Mouse (Mus musculus) fat pad, adult 2 months (tissue): ENCODE data around the gene Arpc4.

ENCODE experiments used
- DNase-seq: peaks from one replicate; pipeline ENCODE4 v3.0.0-alpha.2; 2011; ENCODE audit warnings: low read depth, low spot score; ENCODE audit errors: extremely low read depth

Gene Arpc4

DNA sequence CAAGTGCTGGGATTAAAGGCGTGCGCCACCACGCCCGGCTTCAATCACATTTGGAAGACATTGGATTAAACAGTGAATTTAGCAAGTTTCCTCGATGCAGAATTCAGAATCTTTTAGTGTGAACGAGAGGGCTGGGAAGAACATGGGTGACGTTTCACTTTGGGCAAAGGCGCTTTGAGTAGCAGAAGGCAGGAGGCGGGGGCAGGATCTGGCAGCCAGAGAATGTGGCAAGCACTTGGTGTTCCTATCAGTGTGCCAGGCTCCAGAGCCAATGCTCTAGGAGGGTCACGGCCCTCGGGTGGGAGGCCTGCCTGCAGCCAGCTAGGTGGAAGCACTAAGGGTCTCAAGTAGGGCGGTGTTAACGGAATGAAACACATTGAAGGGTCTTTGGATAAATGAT, 24.2 kb downstream of the Arpc4 start:
- DNase-seq, result no peak

DNA sequence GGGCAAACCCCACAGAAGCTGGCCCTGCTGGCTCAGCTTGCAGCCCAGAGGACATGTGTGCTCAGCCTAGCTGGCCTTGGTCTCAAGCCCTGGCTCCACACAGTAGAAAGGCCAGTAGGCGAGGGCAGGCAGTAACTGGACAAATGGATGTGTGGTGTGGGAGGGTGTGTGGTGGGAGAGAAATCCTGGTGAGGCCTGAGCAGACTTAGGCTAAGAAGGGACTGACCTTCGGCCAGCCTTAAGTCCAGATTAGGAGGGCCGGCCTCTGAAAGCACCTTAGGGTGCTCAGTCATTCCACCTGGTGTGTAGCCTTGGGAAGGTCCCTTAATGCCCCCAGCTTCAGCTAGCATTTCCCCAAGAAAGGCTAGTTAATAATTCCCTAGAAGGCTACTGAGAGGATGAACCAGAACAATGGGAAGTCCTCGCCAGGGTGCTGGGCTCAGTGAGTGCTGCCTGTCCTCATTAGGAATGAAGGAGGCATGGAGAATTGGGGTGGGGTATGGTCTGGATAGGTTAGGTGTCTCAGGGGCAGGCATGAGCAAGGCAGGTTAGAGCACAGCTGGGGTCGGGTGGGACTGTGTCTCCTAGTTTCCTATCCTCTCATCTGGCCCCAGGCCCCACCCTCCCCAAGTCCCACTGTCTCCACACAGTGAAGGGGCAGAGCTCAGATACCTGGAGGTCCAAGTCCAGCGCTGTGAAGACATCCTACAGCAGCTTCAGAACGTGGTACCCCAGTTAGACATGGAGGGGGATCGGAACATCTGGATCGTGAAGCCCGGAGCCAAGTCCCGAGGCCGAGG, 26.9 kb downstream of the Arpc4 start:
- DNase-seq, result no peak

DNA sequence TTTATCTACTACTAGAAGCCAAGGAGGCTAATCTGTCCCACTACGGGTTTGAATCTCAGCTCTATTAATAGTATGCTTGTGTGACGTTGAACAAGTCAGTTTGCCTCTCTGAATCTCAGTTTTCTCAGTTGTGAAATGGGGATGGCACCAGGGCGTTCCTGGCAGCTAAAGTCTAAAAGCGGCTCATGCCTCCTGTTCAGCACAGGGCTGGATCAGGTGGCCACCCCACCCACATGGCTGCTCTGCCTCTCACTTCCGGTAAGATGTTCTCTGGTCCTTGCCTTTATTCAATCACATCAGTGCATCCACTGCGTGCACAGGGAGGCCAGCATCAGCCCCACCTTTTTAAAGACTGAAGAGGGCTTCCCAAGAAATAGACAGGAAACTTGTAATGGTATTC, 27.6 kb downstream of the Arpc4 start:
- DNase-seq, result no peak

DNA sequence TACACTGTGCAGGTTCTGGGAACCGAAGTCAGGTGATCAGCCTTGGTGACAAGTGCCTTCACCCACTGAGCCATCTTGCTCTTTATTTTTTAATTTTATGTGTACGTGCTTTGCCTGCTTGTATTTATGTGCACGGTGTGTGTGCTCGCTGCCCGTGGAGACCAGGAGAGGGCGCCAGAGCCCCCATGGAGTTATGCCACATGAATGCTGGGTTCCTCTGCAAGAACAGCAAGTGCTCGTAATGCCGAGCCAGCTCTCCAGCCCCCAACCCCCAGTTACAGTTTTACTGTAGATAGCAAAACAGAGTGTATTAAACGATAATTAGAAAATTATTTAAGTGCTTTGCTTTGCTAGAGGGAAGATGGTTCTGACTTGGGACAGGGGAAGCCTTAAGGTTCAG, 28.8 kb downstream of the Arpc4 start:
- DNase-seq, result no peak

GRCm38 (mm10) chr6:113410001-113410400, 32.1 kb downstream of the Arpc4 start:
- DNase-seq, result no peak

GRCm38 (mm10) chr6:113416416-113416815, 38.5 kb downstream of the Arpc4 start:
- no peak for DNase-seq

DNA sequence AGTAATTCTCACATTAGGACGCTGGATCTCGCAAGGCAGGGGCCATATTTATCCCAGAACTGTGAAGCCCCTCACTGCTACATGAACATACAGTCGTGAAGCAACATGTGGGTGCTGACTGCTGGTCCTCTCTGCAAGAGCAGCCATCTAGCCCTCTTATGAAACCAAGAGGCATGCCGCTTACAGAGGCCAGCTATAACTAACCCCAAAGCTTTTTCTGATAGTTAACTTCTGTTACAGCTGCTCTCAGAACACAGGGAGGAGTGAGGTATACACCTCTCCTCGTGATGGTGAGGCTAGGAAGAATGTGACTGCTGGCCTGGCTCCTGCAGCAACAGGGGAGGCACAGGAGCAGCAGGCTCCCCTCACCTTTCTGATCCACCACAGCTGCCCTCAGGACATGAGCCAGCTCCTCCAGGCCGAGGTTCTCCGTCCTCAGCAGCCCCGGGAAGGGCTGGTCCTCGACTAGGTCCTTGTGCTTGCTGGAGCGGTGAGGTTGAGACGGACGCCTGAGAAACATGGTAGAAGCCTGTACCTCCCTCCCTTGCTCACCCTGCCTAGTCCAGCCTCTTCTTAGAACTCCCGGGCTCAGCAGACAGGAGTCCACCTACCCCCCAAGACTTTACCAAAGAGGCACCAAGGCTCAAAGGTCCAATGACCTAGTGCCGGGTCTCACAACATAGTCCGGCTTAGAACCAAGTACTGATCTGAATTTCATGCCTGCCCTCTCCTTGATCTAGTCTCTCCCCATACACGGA, 40.7 kb downstream of the Arpc4 start:
- no peak for DNase-seq

DNA sequence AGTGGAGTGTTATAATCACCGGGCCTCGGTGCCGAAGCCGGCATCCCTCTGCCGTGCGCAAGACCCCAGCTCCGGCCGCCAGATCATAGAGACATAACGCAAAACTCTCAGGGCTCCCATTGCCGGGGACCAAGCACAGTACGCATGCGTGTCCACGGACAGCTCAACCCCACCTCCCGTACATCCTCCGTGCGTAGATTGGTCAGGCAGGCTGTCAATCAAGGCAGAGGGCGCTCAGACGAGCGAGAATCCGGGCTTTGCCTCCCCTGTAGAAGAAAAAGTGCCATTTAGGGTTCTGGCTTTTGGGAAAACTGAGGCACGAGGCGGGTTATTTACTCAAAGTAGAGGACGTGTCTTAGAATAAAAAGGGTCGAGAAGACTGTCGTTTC, 41.3 kb downstream of the Arpc4 start, which contains the start of gene Rpusd3:
Gene Rpusd3, minus strand, starts transcription at position 142 of the 389 bp plus-strand sequence.
- no peak for DNase-seq

- no peak for DNase-seq
Observed at GRCm38 (mm10) chr6:113423000-113423399, 45.1 kb downstream of the Arpc4 start.

DNA sequence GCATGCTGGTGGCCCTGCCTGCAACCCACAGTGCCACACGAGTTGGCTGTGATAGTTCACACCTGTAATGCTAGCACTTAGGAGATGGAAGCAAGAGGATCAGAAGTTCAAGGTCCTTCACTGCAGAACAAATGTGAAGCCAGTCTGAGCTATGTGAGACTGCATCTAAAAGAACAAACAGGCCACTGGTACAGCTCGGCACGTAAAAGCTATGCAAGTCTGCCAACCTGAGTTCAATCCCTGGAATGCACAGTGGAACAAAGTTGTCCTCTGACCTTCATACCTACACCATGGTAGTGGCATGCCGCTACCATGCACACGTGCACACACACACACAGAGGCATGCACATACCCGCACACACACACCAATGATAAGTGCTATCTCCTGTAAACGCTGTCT, 46.3 kb downstream of the Arpc4 start:
- no peak for DNase-seq

- no peak for DNase-seq
Observed at GRCm38 (mm10) chr6:113426696-113427095, 48.8 kb downstream of the Arpc4 start.

GRCm38 (mm10) chr6:113427397-113427796, 49.5 kb downstream of the Arpc4 start:
- DNase-seq, result no peak

- DNase-seq, result no peak
Observed at GRCm38 (mm10) chr6:113428006-113428405, 50.1 kb downstream of the Arpc4 start.

GRCm38 (mm10) chr6:113429965-113430364, 52.0 kb downstream of the Arpc4 start:
- no peak for DNase-seq

DNA sequence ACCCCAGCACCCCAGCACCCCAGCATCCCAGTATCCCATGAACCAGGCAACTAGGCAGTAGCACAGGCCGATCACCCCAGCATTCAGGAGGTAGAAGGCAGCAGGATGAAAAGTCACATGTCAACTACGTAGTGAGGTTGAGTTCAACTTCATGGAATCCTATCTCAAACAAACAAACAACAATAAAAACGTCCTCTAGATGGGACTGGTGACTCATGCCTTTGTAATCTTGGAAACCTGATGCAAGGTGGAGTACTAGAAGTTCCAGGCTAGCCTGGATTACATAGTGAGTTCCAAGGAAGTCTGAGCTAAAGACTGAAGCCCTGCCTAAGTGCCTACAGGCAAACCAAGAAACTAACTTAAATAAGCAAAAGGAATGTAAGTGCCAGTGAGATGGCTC, 52.9 kb downstream of the Arpc4 start:
- no peak for DNase-seq

DNA sequence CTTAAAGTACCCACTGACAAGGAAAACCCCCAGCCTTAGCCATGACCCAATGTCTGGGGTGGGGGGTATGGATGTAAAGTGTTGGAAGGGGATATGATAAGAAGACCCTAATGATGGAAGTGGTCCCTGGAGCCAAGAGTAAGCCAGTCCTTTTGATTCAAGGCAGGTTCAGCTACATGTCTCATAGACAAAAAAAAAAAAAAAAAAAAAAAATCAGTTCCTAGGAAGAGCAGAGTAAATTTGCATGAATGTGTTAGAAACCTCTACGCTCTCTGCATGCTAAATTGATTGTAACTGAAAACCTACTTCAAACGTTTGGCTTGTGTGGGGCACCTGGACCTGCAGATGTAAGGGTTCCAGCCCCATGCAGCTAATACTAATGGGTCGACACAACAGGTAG, 53.9 kb downstream of the Arpc4 start:
- no peak for DNase-seq

GRCm38 (mm10) chr6:113433661-113434060, 55.7 kb downstream of the Arpc4 start:
- no peak for DNase-seq

DNA sequence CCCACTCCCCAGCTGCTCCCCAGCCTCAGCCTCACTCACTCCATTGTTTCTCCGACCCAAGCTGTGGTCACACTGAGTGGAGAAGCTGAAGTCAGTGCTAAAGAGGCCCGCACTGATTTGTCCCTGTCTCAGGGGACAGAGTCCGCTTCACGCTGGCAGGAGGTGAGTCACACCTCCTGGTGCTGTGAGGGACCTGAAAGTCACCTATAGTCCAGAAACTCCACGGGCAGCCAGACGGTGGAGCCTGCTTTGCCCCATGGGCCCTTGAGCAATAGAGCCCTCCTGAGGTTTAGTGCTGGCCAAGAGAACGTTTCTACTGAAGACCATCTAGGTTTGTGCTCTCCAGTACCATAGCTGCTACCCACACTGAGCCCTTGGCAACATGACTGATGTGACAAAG, 56.8 kb downstream of the Arpc4 start:
- no peak for DNase-seq

DNA sequence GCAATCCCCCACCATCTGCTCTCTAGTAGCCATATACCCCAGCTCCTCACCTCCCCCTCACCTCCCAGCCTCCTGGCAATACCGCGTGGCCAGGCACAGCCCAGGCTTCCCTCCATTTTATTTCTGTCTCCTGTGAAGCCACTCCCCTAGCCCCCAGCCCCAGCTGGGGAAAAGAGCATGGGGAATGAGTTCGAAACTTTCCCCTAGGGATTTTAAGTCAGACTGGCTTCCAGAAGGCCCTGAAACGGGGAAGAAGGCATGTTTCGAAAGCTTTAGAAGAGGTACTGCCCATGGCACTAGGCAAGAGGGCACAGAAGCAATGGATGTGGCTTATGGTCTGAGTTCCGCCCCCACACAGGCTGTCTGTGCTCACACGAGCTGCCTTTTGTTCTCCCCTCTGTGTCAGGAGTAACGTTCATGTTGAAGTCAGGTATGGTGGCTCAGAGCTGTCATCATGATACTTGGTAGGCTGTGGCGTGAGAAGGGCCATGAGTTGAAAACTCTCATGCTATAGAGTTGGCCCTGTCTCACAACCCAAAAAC, 57.8 kb downstream of the Arpc4 start, which contains the start of gene Cidec:
Gene Cidec, minus strand, starts transcription at position 97 of the 542 bp plus-strand sequence.
- DNase-seq, result no peak

DNA sequence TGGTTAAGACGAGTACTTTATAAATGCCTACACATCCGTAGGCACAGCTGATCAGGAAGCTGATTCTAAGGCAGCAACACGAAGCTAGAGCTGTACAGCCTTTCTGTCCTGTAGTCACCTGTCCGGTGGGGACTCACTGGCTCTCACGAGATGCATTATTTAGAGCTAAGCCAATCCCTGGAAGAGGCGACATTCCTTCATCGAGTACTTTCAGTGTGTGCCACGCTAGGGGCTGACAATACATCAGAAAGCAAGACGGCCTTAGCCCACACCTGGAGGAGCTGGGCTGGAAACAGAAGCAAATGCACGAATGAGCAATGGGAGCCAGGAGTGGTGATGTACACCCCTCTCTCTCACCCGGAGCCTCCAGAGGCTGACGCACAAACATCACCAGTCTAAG, 59.2 kb downstream of the Arpc4 start:
- no peak for DNase-seq

- DNase-seq, result no peak
Observed at GRCm38 (mm10) chr6:113438721-113439430, 61.0 kb downstream of the Arpc4 start.
